Mouse (Mus musculus) embryonic facial prominence, embryonic 15.5 days (tissue): ENCODE data around the gene Nr0b2. TPM values are rescaled to one million over a fixed set of nuclear protein-coding genes. Genes with fewer than 3 reads are reported as not detected.
"Not testable (repeated sequence)": the region's sequence is repeated elsewhere in the genome, so short reads cannot be mapped to it uniquely, and the experiment has no call there.

Source experiments
- ATAC-seq: fragments of 200-750 bp; cut with Nextera tagmentation; 2 replicates; pipeline ENCODE4 v1.8.0; 2017; ENCODE audit warnings: low read depth, moderate TSS enrichment; ENCODE audit not compliant: insufficient number of reproducible peaks, low FRiP score, low TSS enrichment
- H3K27ac ChIP-seq: fragments of 300-500 bp; sonication (generic); replicated peaks from 2 replicates; pipeline ENCODE4 v1.5.1; 2015; ENCODE audit warnings: mild to moderate bottlenecking, inconsistent platforms
- H3K27me3 ChIP-seq: fragments of 300-500 bp; sonication (generic); 2 replicates; pipeline ENCODE4 v1.6.1; 2015; ENCODE audit warnings: inconsistent platforms
- H3K36me3 ChIP-seq: fragments of 300-500 bp; sonication (generic); 2 replicates; pipeline ENCODE4 v1.6.1; 2015; ENCODE audit warnings: mild to moderate bottlenecking, inconsistent platforms
- H3K4me1 ChIP-seq: fragments of 300-500 bp; sonication (generic); 2 replicates; pipeline ENCODE4 v1.6.1; 2015; ENCODE audit warnings: inconsistent platforms
- H3K4me2 ChIP-seq: fragments of 300-500 bp; sonication (generic); replicated peaks from 2 replicates; pipeline ENCODE4 v1.6.1; 2015; ENCODE audit warnings: mild to moderate bottlenecking, inconsistent platforms
- H3K4me3 ChIP-seq: fragments of 300-500 bp; sonication (generic); replicated peaks from 2 replicates; pipeline ENCODE4 v1.5.1; 2015; ENCODE audit warnings: mild to moderate bottlenecking, inconsistent platforms
- H3K9ac ChIP-seq: fragments of 300-500 bp; sonication (generic); 2 replicates; pipeline ENCODE4 v1.6.1; 2015; ENCODE audit warnings: inconsistent platforms
- H3K9me3 ChIP-seq: fragments of 300-500 bp; sonication (generic); replicated peaks from 2 replicates; pipeline ENCODE4 v1.6.1; 2016; ENCODE audit warnings: inconsistent platforms
- WGBS: fragments of 180-500 bp; shearing (Covaris S2); methylation state at CpG from one replicate; pipeline ENCODE4 v1.1.7; 2015; 5-methylcytosine and 5-hydroxymethylcytosine counted together
- polyA plus RNA-seq: library from polyadenylated mRNA; unstranded; fragments of >200 nt; fragmentation: Nextera tagmentation; extraction: Ambion mirVana; gene quantifications from 2 replicates; pipeline ENCODE4 v1.2.1, GENCODE M21; 2015

Nr0b2 gene
- 0.15 TPM in 1 of 2 replicates, not detected in the other for polyA plus RNA-seq

GRCm38 (mm10) chr4:133552768-133553447 lies at the start of gene Nr0b2:
TSS of gene Nr0b2 (plus strand) at chr4:133553376.
- H3K4me3 ChIP-seq = no peak within 1 kb of the TSS
- no peak within 1 kb of the TSS for H3K4me2 ChIP-seq
- no peaks in the 10 kb centered on the region for H3K4me1 ChIP-seq
- no peak within 1 kb of the TSS for H3K9ac ChIP-seq
- H3K36me3 ChIP-seq = no peaks in the 10 kb centered on the region
- WGBS = 65% methylated on average over 10 of the region's 10 CpGs
- no peak within 1 kb of the TSS for H3K27ac ChIP-seq
- ATAC-seq = no peak
- peaks cover 10% of the 10 kb centered on the region for H3K27me3 ChIP-seq
- no peaks in the 10 kb centered on the region for H3K9me3 ChIP-seq

GRCm38 (mm10) chr4:133504300-133504699 lies 48.9 kb upstream of the Nr0b2 start:
- H3K4me1 ChIP-seq = no peaks in the 10 kb centered on the region
- no peaks in the 10 kb centered on the region for H3K36me3 ChIP-seq
- peaks cover 56% of the 10 kb centered on the region for H3K27me3 ChIP-seq
- 39% methylated on average over 5 of the region's 5 CpGs for WGBS
- no peak overlapping the region for H3K4me3 ChIP-seq
- no peak overlapping the region for H3K27ac ChIP-seq
- ATAC-seq = no peak
- H3K9ac ChIP-seq = no peak overlapping the region
- H3K4me2 ChIP-seq = no peak overlapping the region
- no peaks in the 10 kb centered on the region for H3K9me3 ChIP-seq

- 58% methylated on average over 9 of the region's 9 CpGs for WGBS
- no peak overlapping the region for H3K4me2 ChIP-seq
- H3K27me3 ChIP-seq = peaks cover 50% of the 10 kb centered on the region
- H3K4me3 ChIP-seq = no peak overlapping the region
- H3K27ac ChIP-seq = no peak overlapping the region
- H3K9ac ChIP-seq = no peak overlapping the region
- ATAC-seq = no peak
- no peaks in the 10 kb centered on the region for H3K4me1 ChIP-seq
- H3K36me3 ChIP-seq = no peaks in the 10 kb centered on the region
- no peaks in the 10 kb centered on the region for H3K9me3 ChIP-seq
Measured at GRCm38 (mm10) chr4:133504755-133505485, 48.3 kb upstream of the Nr0b2 start.

- Histone ChIP-seq H3K27ac (no peak overlapping the region), H3K9ac (no peak overlapping the region), H3K27me3 (peaks cover 35% of the 10 kb centered on the region), H3K4me2 (no peak overlapping the region), H3K4me3 (no peak overlapping the region), H3K36me3 (no peaks in the 10 kb centered on the region), H3K9me3 (no peaks in the 10 kb centered on the region), H3K4me1 (no peaks in the 10 kb centered on the region)
- WGBS = 78% methylated on average over 5 of the region's 5 CpGs
- ATAC-seq = no peak
Measured at GRCm38 (mm10) chr4:133506573-133506972, 46.6 kb upstream of the Nr0b2 start.

- no peak overlapping the region for H3K9ac ChIP-seq
- H3K4me2 ChIP-seq = no peak overlapping the region
- no peaks in the 10 kb centered on the region for H3K36me3 ChIP-seq
- no peak for ATAC-seq
- WGBS = 60% methylated on average over 7 of the region's 7 CpGs
- H3K27ac ChIP-seq = no peak overlapping the region
- H3K4me1 ChIP-seq = no peaks in the 10 kb centered on the region
- no peak overlapping the region for H3K4me3 ChIP-seq
- H3K27me3 ChIP-seq = peaks cover 25% of the 10 kb centered on the region
- no peaks in the 10 kb centered on the region for H3K9me3 ChIP-seq
Measured at GRCm38 (mm10) chr4:133508990-133509389, 44.2 kb upstream of the Nr0b2 start.

GRCm38 (mm10) chr4:133511050-133511449 lies 42.1 kb upstream of the Nr0b2 start:
- no peaks in the 10 kb centered on the region for H3K4me1 ChIP-seq
- H3K9ac ChIP-seq = no peak overlapping the region
- no peaks in the 10 kb centered on the region for H3K9me3 ChIP-seq
- WGBS = 66% methylated on average over 5 of the region's 5 CpGs
- no peak overlapping the region for H3K27ac ChIP-seq
- no peak overlapping the region for H3K4me3 ChIP-seq
- H3K4me2 ChIP-seq = no peak overlapping the region
- peaks cover 14% of the 10 kb centered on the region for H3K27me3 ChIP-seq
- no peak for ATAC-seq
- no peaks in the 10 kb centered on the region for H3K36me3 ChIP-seq

GRCm38 (mm10) chr4:133512511-133512910 lies 40.7 kb upstream of the Nr0b2 start:
- H3K36me3 ChIP-seq, H3K9me3 ChIP-seq, H3K4me3 ChIP-seq, H3K9ac ChIP-seq, ATAC-seq, H3K4me1 ChIP-seq, H3K27ac ChIP-seq, H3K4me2 ChIP-seq, H3K27me3 ChIP-seq: not testable (repeated sequence)
- WGBS = 40% methylated on average over 5 of the region's 5 CpGs

GRCm38 (mm10) chr4:133512972-133513371 lies 40.2 kb upstream of the Nr0b2 start:
- Histone ChIP-seq H3K36me3 (no peaks in the 10 kb centered on the region), H3K9ac (no peak overlapping the region), H3K4me1 (no peaks in the 10 kb centered on the region), H3K4me2 (no peak overlapping the region), H3K9me3 (no peaks in the 10 kb centered on the region), H3K27ac (no peak overlapping the region), H3K27me3 (peaks cover 8% of the 10 kb centered on the region), H3K4me3 (no peak overlapping the region)
- 13% methylated on average over 8 of the region's 8 CpGs for WGBS
- ATAC-seq = peak; percentile 51; the same call in 1 of the 2 replicates

- Histone ChIP-seq H3K27ac (no peak within 1 kb of the TSS), H3K4me1 (peaks cover 9% of the 10 kb centered on the region; the same call in 1 of the 2 replicates), H3K4me3 (peak within 1 kb of the TSS; percentile 53), H3K9ac (peak within 1 kb of the TSS; percentile 37), H3K9me3 (no peaks in the 10 kb centered on the region), H3K27me3 (peaks cover 39% of the 10 kb centered on the region), H3K4me2 (peak within 1 kb of the TSS; percentile 54), H3K36me3 (no peaks in the 10 kb centered on the region)
- peak; percentile 74 for ATAC-seq
- 3% methylated on average over 69 of the region's 69 CpGs for WGBS
Measured at GRCm38 (mm10) chr4:133518601-133519368, 34.4 kb upstream of the Nr0b2 start, which contains the start of gene Kdf1. TSS of gene Kdf1 (plus strand) at chr4:133518963.

GRCm38 (mm10) chr4:133519369-133519665 lies 33.9 kb upstream of the Nr0b2 start:
- no peaks in the 10 kb centered on the region for H3K36me3 ChIP-seq
- 0 out of 2 replicates have a peak, but pooled peaks have one; percentile 37 for ATAC-seq
- peaks cover 9% of the 10 kb centered on the region; the same call in 1 of the 2 replicates for H3K4me1 ChIP-seq
- no peaks in the 10 kb centered on the region for H3K9me3 ChIP-seq
- peaks cover 39% of the 10 kb centered on the region for H3K27me3 ChIP-seq
- WGBS = 3% methylated on average over 25 of the region's 25 CpGs
- peak overlapping the region; percentile 53 for H3K4me3 ChIP-seq
- peak overlapping the region; percentile 54 for H3K4me2 ChIP-seq
- H3K27ac ChIP-seq = no peak overlapping the region
- peak overlapping the region; percentile 37 for H3K9ac ChIP-seq

- H3K9me3 ChIP-seq = no peaks in the 10 kb centered on the region
- H3K27me3 ChIP-seq = peaks cover 39% of the 10 kb centered on the region
- no peaks in the 10 kb centered on the region for H3K36me3 ChIP-seq
- no peak overlapping the region for H3K9ac ChIP-seq
- no peak overlapping the region for H3K4me3 ChIP-seq
- WGBS = 66% methylated on average over 2 of the region's 2 CpGs
- ATAC-seq = no peak
- H3K4me2 ChIP-seq = no peak overlapping the region
- H3K27ac ChIP-seq = no peak overlapping the region
- peaks cover 9% of the 10 kb centered on the region; the same call in 1 of the 2 replicates for H3K4me1 ChIP-seq
Measured at GRCm38 (mm10) chr4:133521502-133521901, 31.7 kb upstream of the Nr0b2 start.
